Mouse (Mus musculus) MEL (cell line): ENCODE measurements around the gene Pzp.

Experiments used
- GATA1 ChIP-seq: IDR thresholded peaks from 2 replicates; pipeline ENCODE4 v1.6.1; 2011; ENCODE audit warnings: low read depth, low read length, improper control_type of control experiment
- MEF2A ChIP-seq: IDR thresholded peaks from 2 replicates; pipeline ENCODE4 v1.6.1; 2014; ENCODE audit warnings: low read depth, mild to moderate bottlenecking, inconsistent platforms, low read length, improper control_type of control experiment; ENCODE audit not compliant: poor library complexity, insufficient replicate concordance, severe bottlenecking; ENCODE audit errors: extremely low read depth
- POLR2A ChIP-seq, 2 experiments: IDR thresholded peaks; 2 replicates each; pipeline ENCODE4 v1.6.1; 2011 to 2012; ENCODE audit warnings: low read length in 2 of 2, mild to moderate bottlenecking in 2 of 2, control low read depth in 1 of 2, improper control_type of control experiment in 1 of 2, low read depth in 1 of 2, moderate library complexity in 1 of 2; ENCODE audit not compliant: control insufficient read depth in 1 of 2, insufficient read depth in 1 of 2, poor library complexity in 1 of 2
- RCOR1 ChIP-seq: IDR thresholded peaks from 2 replicates; pipeline ENCODE4 v1.6.1; 2012; ENCODE audit warnings: low read depth, mild to moderate bottlenecking, inconsistent platforms, low read length, improper control_type of control experiment
- TCF12 ChIP-seq: IDR thresholded peaks from 2 replicates; pipeline ENCODE4 v1.6.1; 2014; ENCODE audit warnings: low read depth, mild to moderate bottlenecking, inconsistent platforms, low read length, improper control_type of control experiment, moderate library complexity

- no peak for TF ChIP-seq POLR2A (IDR thresholded peaks at IDR 0.05; ENCODE audit: control insufficient read depth in 1 of 2, insufficient read depth in 1 of 2, low read depth in 1 of 2, low read length in 2 of 2, poor library complexity in 1 of 2)
- TF ChIP-seq TCF12: no peak
- TF ChIP-seq GATA1: no peak
- TF ChIP-seq MEF2A: no peak
- no peak for TF ChIP-seq RCOR1
These were observed 6.2 kb upstream of the Pzp start for GRCm38 (mm10) chr6:128532701-128533100.
